Mouse (Mus musculus) lung, postnatal 0 days (tissue): ENCODE measurements at regions not wholly inside any gene's neighbourhood (a gene's known extent, or its start where the extent isn't known, plus 50 kb on each side); places are given as distances from the start of the nearest gene placed in this dataset.

Source experiments
- CTCF ChIP-seq: IDR thresholded peaks from 2 replicates; pipeline ENCODE4 v1.5.1; 2016; ENCODE audit warnings: antibody characterized with exemption, mild to moderate bottlenecking
- EP300 ChIP-seq: IDR thresholded peaks from 2 replicates; pipeline ENCODE4 v1.6.1; 2016; ENCODE audit warnings: antibody characterized with exemption, mild to moderate bottlenecking, control low read depth

DNA sequence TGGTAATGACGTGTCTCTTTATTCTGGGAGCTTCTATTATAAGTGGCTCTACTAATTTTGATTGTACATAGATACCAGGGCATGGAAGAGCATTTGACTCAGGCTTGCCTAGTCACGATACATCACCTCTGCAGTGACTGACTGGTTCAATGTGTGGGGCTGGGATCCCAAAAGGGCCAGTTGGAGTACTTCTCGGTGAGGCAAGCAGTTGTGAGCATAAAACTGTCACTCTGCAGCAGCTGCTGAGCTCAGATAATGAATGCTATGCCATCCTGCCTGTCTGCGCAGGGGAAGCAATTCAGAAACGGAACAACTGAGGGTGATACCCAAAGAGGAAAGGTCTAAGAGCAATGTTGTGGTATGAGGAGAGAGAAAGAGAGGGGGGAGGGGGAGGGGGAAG is 49.8 kb upstream of the Prkar2b start:
- TF ChIP-seq CTCF (no peak), EP300 (no peak)
